ENCODE assay signal across 21 mouse cellular contexts in genomic region chr12:103313274-103313673, GRCm38 (mm10). TPM values are rescaled to one million over a fixed set of nuclear protein-coding genes. Genes with fewer than 3 reads are reported as not detected.
A peak's percentile ranks its signal among the peaks of the same experiment; 100 is the strongest.
DNase-seq lines count a peak whose midpoint lies in the region; ATAC-seq and TF ChIP-seq lines count a peak whose summit lies in the region.
"Had no signal": no experiment of that assay in that cellular context is flagged by ENCODE, and none has a peak within 500 bp of the region (broad histone marks: within the 10 kb centered on the region; RNA-seq: fewer than 3 reads in every experiment).

No protein-coding gene starts in this region.

- peak overlapping the region; percentile 95 for H3K27ac ChIP-seq in forebrain, embryonic 12.5 days
- peak overlapping the region; percentile 95 for H3K27ac ChIP-seq in hindbrain, embryonic 10.5 days
- H3K27ac ChIP-seq in midbrain, embryonic 11.5 days (ENCODE audit: low read depth, low read length): peak overlapping the region; percentile 91
- peak overlapping the region; percentile 39; the same call in 1 of the 2 replicates for H3K27ac ChIP-seq in neural tube, embryonic 14.5 days (ENCODE audit: low read depth, low read length)
- no peak overlapping the region for H3K27ac ChIP-seq in stomach, postnatal 0 days (replicated peaks)
- H3K27ac ChIP-seq in layer of hippocampus, adult 2 months: no peak overlapping the region
- H3K27ac ChIP-seq: embryonic facial prominence, embryonic 15.5 days; heart, embryonic 13.5 days; lung, embryonic 15.5 days; stomach, embryonic 15.5 days had no signal

- peaks cover 60% of the 10 kb centered on the region for H3K4me1 ChIP-seq in forebrain, embryonic 12.5 days
- peaks cover 77% of the 10 kb centered on the region for H3K4me1 ChIP-seq in hindbrain, embryonic 10.5 days (replicated peaks)
- H3K4me1 ChIP-seq in midbrain, embryonic 11.5 days (ENCODE audit: control insufficient read depth, insufficient read depth, low read length): peaks cover 43% of the 10 kb centered on the region
- peaks cover 20% of the 10 kb centered on the region for H3K4me1 ChIP-seq in neural tube, embryonic 14.5 days (ENCODE audit: control insufficient read depth, insufficient read depth, low read length)
- no peaks in the 10 kb centered on the region for H3K4me1 ChIP-seq in stomach, postnatal 0 days (replicated peaks; ENCODE audit: control insufficient read depth, insufficient read depth)

- H3K4me2 ChIP-seq in forebrain, embryonic 12.5 days: peak overlapping the region; percentile 81
- peak overlapping the region; percentile 82 for H3K4me2 ChIP-seq in midbrain, embryonic 11.5 days
- H3K4me2 ChIP-seq in neural tube, embryonic 14.5 days (ENCODE audit: low read depth, low read length): peak overlapping the region; percentile 29; the same call in 1 of the 2 replicates
- no peak overlapping the region for H3K4me2 ChIP-seq in stomach, postnatal 0 days (replicated peaks; ENCODE audit: low read depth)
- H3K4me2 ChIP-seq: embryonic facial prominence, embryonic 15.5 days; heart, embryonic 13.5 days; liver, embryonic 11.5 days; lung, embryonic 15.5 days; stomach, embryonic 15.5 days had no signal

- peaks cover 48% of the 10 kb centered on the region for H3K27me3 ChIP-seq in forebrain, embryonic 12.5 days
- peaks cover 77% of the 10 kb centered on the region for H3K27me3 ChIP-seq in hindbrain, embryonic 10.5 days (ENCODE audit: insufficient read depth, poor library complexity, severe bottlenecking)
- H3K27me3 ChIP-seq in midbrain, embryonic 11.5 days (ENCODE audit: control insufficient read depth, insufficient read depth, low read length): no peaks in the 10 kb centered on the region
- H3K27me3 ChIP-seq in neural tube, embryonic 14.5 days (ENCODE audit: control insufficient read depth, insufficient read depth, low read length): no peaks in the 10 kb centered on the region
- H3K27me3 ChIP-seq in stomach, postnatal 0 days (ENCODE audit: control insufficient read depth, insufficient read depth, low read length): no peaks in the 10 kb centered on the region

- no peak for DNase-seq in hindbrain, embryonic 10.5 days (ENCODE audit: low spot score)
- DNase-seq in midbrain, embryonic 11.5 days (ENCODE audit: low spot score, missing footprints): peak; percentile 89
- DNase-seq in stomach, postnatal 0 days (ENCODE audit: low spot score): no peak
- no peak for DNase-seq in layer of hippocampus, adult 11-12 months (ENCODE audit: low spot score)
- no peak for DNase-seq in layer of hippocampus, adult 2 months (ENCODE audit: low spot score in 2 of 2)
- DNase-seq: adrenal gland, adult 2 months; cerebellum, adult 8-10 months; kidney, adult 2 months had no signal

- no peaks in the 10 kb centered on the region for H3K36me3 ChIP-seq in forebrain, embryonic 12.5 days (replicated peaks)
- peaks cover 5% of the 10 kb centered on the region; the same call in 1 of the 2 replicates for H3K36me3 ChIP-seq in hindbrain, embryonic 10.5 days
- H3K36me3 ChIP-seq in midbrain, embryonic 11.5 days (ENCODE audit: control insufficient read depth, insufficient read depth, low read length): no peaks in the 10 kb centered on the region
- H3K36me3 ChIP-seq in neural tube, embryonic 14.5 days (ENCODE audit: control insufficient read depth, insufficient read depth, low read length): no peaks in the 10 kb centered on the region
- no peaks in the 10 kb centered on the region for H3K36me3 ChIP-seq in stomach, postnatal 0 days (ENCODE audit: control insufficient read depth, insufficient read depth, low read length)
- H3K36me3 ChIP-seq: embryonic facial prominence, embryonic 15.5 days; G1E; lung, embryonic 15.5 days; stomach, embryonic 15.5 days had no signal

- 56% methylated on average over 6 of the region's 6 CpGs for WGBS in forebrain, embryonic 12.5 days
- WGBS in hindbrain, embryonic 10.5 days: 58% methylated on average over 6 of the region's 6 CpGs
- 52% methylated on average over 6 of the region's 6 CpGs for WGBS in midbrain, embryonic 11.5 days
- 40% methylated on average over 6 of the region's 6 CpGs for WGBS in neural tube, embryonic 14.5 days
- WGBS in stomach, postnatal 0 days: 65% methylated on average over 6 of the region's 6 CpGs

- 0 out of 2 replicates have a peak overlapping the region, but pooled peaks have one; percentile 65 for H3K9ac ChIP-seq in forebrain, embryonic 12.5 days
- peak overlapping the region; percentile 65 for H3K9ac ChIP-seq in midbrain, embryonic 11.5 days (ENCODE audit: low read length)
- H3K9ac ChIP-seq in neural tube, embryonic 14.5 days (replicated peaks; ENCODE audit: low read depth, low read length): no peak overlapping the region
- no peak overlapping the region for H3K9ac ChIP-seq in stomach, postnatal 0 days (ENCODE audit: low read length)
- H3K9ac ChIP-seq: embryonic facial prominence, embryonic 15.5 days; heart, embryonic 13.5 days; lung, embryonic 15.5 days; stomach, embryonic 15.5 days had no signal

- H3K4me3 ChIP-seq in forebrain, embryonic 12.5 days (replicated peaks): peak overlapping the region; percentile 46
- peak overlapping the region; percentile 58 for H3K4me3 ChIP-seq in hindbrain, embryonic 10.5 days
- H3K4me3 ChIP-seq in midbrain, embryonic 11.5 days (ENCODE audit: low read depth, low read length): peak overlapping the region; percentile 42; the same call in 1 of the 2 replicates
- H3K4me3 ChIP-seq in neural tube, embryonic 14.5 days (ENCODE audit: low read depth, low read length): no peak overlapping the region
- H3K4me3 ChIP-seq in stomach, postnatal 0 days (ENCODE audit: low read depth, low read length): no peak overlapping the region
- no peak overlapping the region for H3K4me3 ChIP-seq in layer of hippocampus, adult 2 months
- H3K4me3 ChIP-seq: embryonic facial prominence, embryonic 15.5 days; heart, embryonic 13.5 days; lung, embryonic 15.5 days; stomach, embryonic 15.5 days had no signal

- peak; percentile 9; the same call in 1 of the 2 replicates for ATAC-seq in forebrain, embryonic 12.5 days (ENCODE audit: low FRiP score)
- ATAC-seq in midbrain, embryonic 11.5 days (ENCODE audit: low FRiP score): no peak; the same call in none of the 2 replicates
- ATAC-seq in neural tube, embryonic 14.5 days (ENCODE audit: low read depth): no peak
- ATAC-seq in stomach, postnatal 0 days (ENCODE audit: low FRiP score, low TSS enrichment): no peak

- H3K9me3 ChIP-seq in forebrain, embryonic 12.5 days: 0 out of 2 replicates have a peak, but pooled peaks cover 4% of the 10 kb centered on the region
- peaks cover 4% of the 10 kb centered on the region; the same call in 1 of the 2 replicates for H3K9me3 ChIP-seq in hindbrain, embryonic 10.5 days
- peaks cover 2% of the 10 kb centered on the region; the same call in 1 of the 2 replicates for H3K9me3 ChIP-seq in midbrain, embryonic 11.5 days (ENCODE audit: control insufficient read depth, low read length)
- no peaks in the 10 kb centered on the region for H3K9me3 ChIP-seq in neural tube, embryonic 14.5 days (ENCODE audit: control insufficient read depth, low read length)
- H3K9me3 ChIP-seq in stomach, postnatal 0 days (ENCODE audit: control insufficient read depth, low read length): no peaks in the 10 kb centered on the region
- H3K9me3 ChIP-seq: embryonic facial prominence, embryonic 15.5 days; heart, embryonic 13.5 days; lung, embryonic 15.5 days; stomach, embryonic 15.5 days had no signal

- no peak for TF ChIP-seq EP300 in stomach, postnatal 0 days (optimal IDR thresholded peaks at IDR 0.05)

- TF ChIP-seq CTCF in stomach, postnatal 0 days (IDR thresholded peaks at IDR 0.05; ENCODE audit: low read depth): no peak
- TF ChIP-seq CTCF in layer of hippocampus, adult 2 months (conservative IDR thresholded peaks at IDR 0.05): no peak

RNA-seq across cellular contexts. Expression of gene Fam181a, which starts 2.5 kb away (rescaled TPM):
- polyA plus RNA-seq in forebrain, embryonic 12.5 days (2016; fragmentation: Nextera tagmentation; extraction: Ambion mirVana): 14.1 and 17.4 TPM in 2 replicates
- polyA plus RNA-seq in hindbrain, embryonic 10.5 days (2016; fragmentation: Nextera tagmentation; extraction: Ambion mirVana): 24.9 and 26.1 TPM in 2 replicates
- 47.3 and 57.7 TPM in 2 replicates for polyA plus RNA-seq in midbrain, embryonic 11.5 days (2014; fragmentation: Nextera tagmentation; extraction: Ambion mirVana)
- 6.8 and 10.6 TPM in 2 replicates for polyA plus RNA-seq in neural tube, embryonic 14.5 days (2014; fragmentation: Nextera tagmentation; extraction: Ambion mirVana)
- not detected in 2 replicates for polyA plus RNA-seq in stomach, postnatal 0 days (2015; fragmentation: Nextera tagmentation; extraction: Ambion mirVana)
- total RNA-seq in layer of hippocampus, adult 2 months (2021): 1 to 10 TPM; 1.5 to 2.3 TPM
- total RNA-seq: adrenal gland, adult 2 months; gastrocnemius, postnatal 4 days; heart, postnatal 4 days; neutrophil, adult 5-6 weeks had no signal
- polyA plus RNA-seq: embryonic facial prominence, embryonic 15.5 days; G1E; heart, embryonic 13.5 days; liver, embryonic 11.5 days; lung, embryonic 15.5 days; small intestine, adult 2 months; stomach, embryonic 15.5 days; urinary bladder, adult 2 months had no signal

RNA-seq across cellular contexts. Expression of gene Asb2, which starts 42.5 kb away (rescaled TPM):
- 0.56 and 0.65 TPM in 2 replicates for polyA plus RNA-seq in forebrain, embryonic 12.5 days (2016; fragmentation: Nextera tagmentation; extraction: Ambion mirVana)
- 0.64 and 1.2 TPM in 2 replicates for polyA plus RNA-seq in hindbrain, embryonic 10.5 days (2016; fragmentation: Nextera tagmentation; extraction: Ambion mirVana)
- 0.58 and 0.77 TPM in 2 replicates for polyA plus RNA-seq in midbrain, embryonic 11.5 days (2014; fragmentation: Nextera tagmentation; extraction: Ambion mirVana)
- 0.90 and 2.3 TPM in 2 replicates for polyA plus RNA-seq in neural tube, embryonic 14.5 days (2014; fragmentation: Nextera tagmentation; extraction: Ambion mirVana)
- 17.4 and 20.2 TPM in 2 replicates for polyA plus RNA-seq in stomach, postnatal 0 days (2015; fragmentation: Nextera tagmentation; extraction: Ambion mirVana)
- total RNA-seq in layer of hippocampus, adult 2 months (2021): 1 to 10 TPM; 2.0 to 2.3 TPM
- total RNA-seq: neutrophil, adult 5-6 weeks had no signal
- polyA plus RNA-seq: G1E had no signal

Comparison
In these comparisons a context has a peak if more than half of its experiments do, and no peak if none do; other contexts are left out.
1. H3K27ac ChIP-seq: peak in forebrain, embryonic 12.5 days (single experiment), hindbrain, embryonic 10.5 days (single experiment), midbrain, embryonic 11.5 days (single experiment) and neural tube, embryonic 14.5 days (single experiment); none in stomach, postnatal 0 days (single experiment) and layer of hippocampus, adult 2 months (single experiment).
2. H3K4me3 ChIP-seq: peak in forebrain, embryonic 12.5 days (single experiment), hindbrain, embryonic 10.5 days (single experiment) and midbrain, embryonic 11.5 days (single experiment); none in neural tube, embryonic 14.5 days (single experiment), stomach, postnatal 0 days (single experiment) and layer of hippocampus, adult 2 months (single experiment).
3. H3K9ac ChIP-seq: peak in forebrain, embryonic 12.5 days (single experiment) and midbrain, embryonic 11.5 days (single experiment); none in neural tube, embryonic 14.5 days (single experiment) and stomach, postnatal 0 days (single experiment).